Comparison of ENCODE assay signal across 22 mouse cellular contexts in the genomic region with DNA sequence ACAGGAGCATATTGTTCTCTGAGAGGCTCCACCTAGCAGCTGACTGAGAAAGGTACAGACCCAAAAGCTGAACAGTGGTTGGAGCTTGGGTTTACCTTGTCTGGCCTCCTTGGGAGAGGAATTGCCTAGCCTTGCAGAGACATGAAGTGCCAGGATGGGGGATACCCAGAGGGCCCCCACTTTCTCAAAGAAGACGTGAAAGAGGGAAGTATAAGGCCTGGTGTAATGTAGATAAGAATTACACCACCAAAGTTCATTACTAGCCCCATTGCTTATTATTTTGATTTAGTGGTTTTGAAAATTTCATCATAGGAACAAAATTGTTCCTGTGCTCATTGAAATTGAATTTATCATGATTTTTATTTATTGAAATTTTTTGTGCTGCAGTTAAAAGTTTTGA.
DNase-seq lines count a peak whose midpoint lies in the region; TF ChIP-seq lines count a peak whose summit lies in the region.
"Had no signal": no experiment of that assay in that cellular context is flagged by ENCODE, and none has a peak within 500 bp of the region (broad histone marks: within the 10 kb centered on the region; RNA-seq: fewer than 3 reads in every experiment).

No protein-coding gene starts in this region.

- TF ChIP-seq POLR2A in thymus, adult 2 months (IDR thresholded peaks at IDR 0.05; ENCODE audit: control insufficient read depth, extremely low read depth, insufficient read depth, low read length, poor library complexity), result no peak

- no peaks in the 10 kb centered on the region for H3K4me1 ChIP-seq in thymus, adult 2 months (replicated peaks; ENCODE audit: control insufficient read depth, insufficient read depth, low read length)
- H3K4me1 ChIP-seq: embryonic facial prominence, embryonic 13.5 days; embryonic facial prominence, embryonic 15.5 days; forebrain, embryonic 10.5 days; forebrain, embryonic 12.5 days had no signal

- DNase-seq in 416B (ENCODE audit: low read depth) (peak; percentile 47), ES-CJ7 (ENCODE audit: low read depth, low spot score) (peak; percentile 10), MEL-GATA-1-ER (ENCODE audit: extremely low read depth, low read depth) (peak; percentile 42)
- no peak for DNase-seq in frontal cortex, postnatal 36 days (ENCODE audit: low spot score in 2 of 2)
- DNase-seq in adrenal gland, postnatal 25 days, result no peak
- no peak for DNase-seq in thymus, adult 2 months
- DNase-seq: adrenal gland, adult 8-10 months; adrenal gland, postnatal 14 days; B cell, adult 2 months; cerebellum, adult 11 months; cerebellum, adult 18-20 months; cerebellum, adult 8-10 months; cerebellum, adult 9-11 months; cerebellum, postnatal 14 days; cerebellum, postnatal 36 days; embryo, embryonic 11 days had no signal

- TF ChIP-seq CTCF in thymus, adult 2 months (IDR thresholded peaks at IDR 0.05; ENCODE audit: borderline replicate concordance, control insufficient read depth, extremely low read depth, insufficient read depth, low read length, poor library complexity), result no peak

- H3K36me3 ChIP-seq in thymus, adult 2 months (ENCODE audit: control insufficient read depth, insufficient read depth, low read length), result no peaks in the 10 kb centered on the region
- H3K36me3 ChIP-seq: embryonic facial prominence, embryonic 13.5 days; embryonic facial prominence, embryonic 15.5 days; forebrain, embryonic 10.5 days; forebrain, embryonic 12.5 days had no signal

- 19% methylated on average over 1 of the region's 1 CpGs for WGBS in thymus, adult 2 months

- H3K27ac ChIP-seq in thymus, adult 2 months (ENCODE audit: control insufficient read depth, insufficient read depth, low read length), result no peak overlapping the region
- H3K27ac ChIP-seq: embryonic facial prominence, embryonic 13.5 days; embryonic facial prominence, embryonic 15.5 days; forebrain, embryonic 10.5 days; forebrain, embryonic 12.5 days had no signal

- no peaks in the 10 kb centered on the region for H3K27me3 ChIP-seq in thymus, adult 2 months (ENCODE audit: control insufficient read depth, insufficient read depth, low read length)
- H3K27me3 ChIP-seq: CH12.LX; embryonic facial prominence, embryonic 13.5 days; embryonic facial prominence, embryonic 15.5 days; forebrain, embryonic 12.5 days had no signal

- no peak overlapping the region for H3K4me3 ChIP-seq in thymus, adult 2 months (ENCODE audit: control insufficient read depth, insufficient read depth, low read length)
- H3K4me3 ChIP-seq: embryonic facial prominence, embryonic 13.5 days; embryonic facial prominence, embryonic 15.5 days; erythroblast, embryonic 14.5 days; forebrain, embryonic 10.5 days; forebrain, embryonic 12.5 days had no signal

Comparison
In these comparisons a context has a peak if more than half of its experiments do, and no peak if none do; other contexts are left out.
1. DNase-seq: peak in 416B (single experiment), ES-CJ7 (single experiment) and MEL-GATA-1-ER (single experiment); none in frontal cortex, postnatal 36 days (0 of 2), adrenal gland, postnatal 25 days (single experiment) and thymus, adult 2 months (single experiment).